Mouse (Mus musculus) adrenal gland, postnatal 14 days (tissue): ENCODE measurements around the gene Ecsit. TPM values are rescaled to one million over a fixed set of nuclear protein-coding genes. Genes with fewer than 3 reads are reported as not detected.

Source experiments
- DNase-seq: peaks from one replicate; pipeline ENCODE4 v3.0.0; 2021; ENCODE audit warnings: mixed read lengths
- long read RNA-seq, 2 experiments: library from polyadenylated mRNA; stranded (forward); transcript quantifications; one replicate each; pipeline ENCODE4 v2.0.0; 2021
- total RNA-seq: library from RNA; stranded (reverse); gene quantifications from 2 replicates; pipeline ENCODE4 v1.2.3, GENCODE M21; 2021

The Ecsit gene
- 74.9 and 80.6 TPM in 2 replicates for total RNA-seq
- long read RNA-seq, experiment 1, transcript Ecsit-204 (9 exons, 1,676 nt), result minor isoform, 23 of 92 reads
- long read RNA-seq, experiment 1, transcript Ecsit-201 (9 exons, 1,673 nt), result major isoform, 24 of 92 reads
- long read RNA-seq, experiment 1, partial matches to known transcripts, result 10 of 92 reads
- long read RNA-seq, experiment 1, other reads (novel, unspliced or antisense), result 32 of 92 reads
- long read RNA-seq, experiment 2, transcript Ecsit-201 (9 exons, 1,673 nt), result minor isoform, 16 of 110 reads
- long read RNA-seq, experiment 2, transcript Ecsit-204 (9 exons, 1,676 nt), result major isoform, 26 of 110 reads
- long read RNA-seq, experiment 2, partial matches to known transcripts, result 8 of 110 reads
- long read RNA-seq, experiment 2, other reads (novel, unspliced or antisense), result 58 of 110 reads

DNA sequence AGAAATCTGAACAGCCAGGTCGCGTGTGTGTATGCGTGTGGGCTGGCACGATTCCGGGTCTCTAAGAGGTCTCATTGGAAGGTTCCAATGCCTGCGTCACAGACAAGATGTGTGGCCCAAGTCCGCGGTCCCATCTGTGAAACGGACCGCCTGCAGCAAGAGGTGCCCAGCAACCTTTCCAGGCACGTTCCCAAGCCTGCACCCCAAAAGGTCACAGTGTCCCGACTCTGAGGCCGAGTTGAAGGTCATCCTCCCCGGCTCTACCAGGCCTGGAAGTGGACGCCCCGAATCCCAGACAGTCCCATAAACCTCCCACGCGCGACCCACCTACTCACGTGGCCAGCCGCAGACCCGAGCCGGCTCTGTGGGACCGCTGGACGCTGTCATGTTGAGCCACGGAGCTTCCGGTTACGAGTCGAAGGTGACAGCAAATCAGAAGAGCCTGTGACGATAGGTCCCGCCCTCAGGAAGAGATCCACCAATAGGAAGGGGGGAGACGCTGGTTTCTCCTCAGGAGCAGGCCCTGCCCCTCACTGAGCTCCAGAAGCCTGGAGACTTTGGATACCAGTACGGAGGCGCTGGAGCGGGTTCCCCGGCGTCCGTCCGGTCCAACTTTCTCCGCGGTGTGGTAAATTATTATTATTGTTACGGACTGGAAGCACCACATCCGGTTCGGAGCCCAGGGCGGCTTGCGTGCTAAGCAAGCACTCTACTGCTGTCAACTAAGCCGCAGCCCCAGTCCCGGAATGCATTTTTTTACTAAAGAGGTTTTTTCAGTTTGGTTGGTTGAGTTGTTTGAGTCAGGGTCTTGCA lies at the start of gene Ecsit:
TSS of gene Ecsit (minus strand) at position 417 of the 813 bp plus-strand sequence.
- peak; percentile 94 for DNase-seq

- DNase-seq, result no peak
Observed at GRCm38 (mm10) chr9:22134246-22134890, 49.1 kb upstream of the Ecsit start.

- no peak for DNase-seq
Observed at GRCm38 (mm10) chr9:22132220-22132619, 47.0 kb upstream of the Ecsit start.

- DNase-seq, result peak; percentile 69
Observed at GRCm38 (mm10) chr9:22131226-22131981, 46.2 kb upstream of the Ecsit start.

DNA sequence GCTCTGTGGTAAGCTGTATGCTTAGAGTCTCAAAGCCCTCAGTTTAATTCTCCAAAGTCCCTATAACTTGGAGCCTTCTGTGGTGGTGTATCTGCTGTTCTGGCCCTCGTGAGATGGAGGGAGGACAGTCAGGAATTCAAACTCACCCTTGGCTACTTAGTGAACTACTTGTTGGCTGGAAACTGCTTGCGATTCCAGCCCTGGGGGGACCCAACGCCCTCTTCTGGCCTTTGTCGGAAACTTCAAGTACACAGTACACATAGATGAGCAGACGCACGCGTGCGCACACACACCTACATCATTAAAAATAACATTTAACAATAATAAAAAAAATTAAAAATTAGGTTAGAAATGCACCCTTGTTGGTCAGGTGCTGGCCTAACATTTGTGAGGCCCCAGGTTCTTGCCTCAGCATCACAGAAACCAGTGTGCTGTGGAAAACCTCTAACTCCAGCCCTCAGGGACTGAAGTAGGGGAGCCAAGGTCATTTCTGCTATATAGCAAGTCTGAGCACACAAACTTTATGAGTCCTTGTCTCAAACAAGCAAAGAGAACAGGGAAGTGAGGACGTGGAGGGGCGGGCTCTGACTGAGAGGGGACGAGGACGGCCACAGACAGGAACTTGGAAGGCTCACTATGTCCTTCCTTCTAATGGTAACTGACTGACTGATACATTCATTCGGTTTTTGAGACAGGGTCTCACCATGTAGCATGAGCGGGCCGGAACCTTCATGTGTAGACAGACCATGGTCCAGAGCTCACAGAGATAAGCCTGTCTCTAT lies 40.2 kb upstream of the Ecsit start:
- DNase-seq, result no peak

- no peak for DNase-seq
Observed at GRCm38 (mm10) chr9:22124169-22124568, 38.9 kb upstream of the Ecsit start.

GRCm38 (mm10) chr9:22123069-22123609 lies 37.9 kb upstream of the Ecsit start:
- DNase-seq, result no peak

DNA sequence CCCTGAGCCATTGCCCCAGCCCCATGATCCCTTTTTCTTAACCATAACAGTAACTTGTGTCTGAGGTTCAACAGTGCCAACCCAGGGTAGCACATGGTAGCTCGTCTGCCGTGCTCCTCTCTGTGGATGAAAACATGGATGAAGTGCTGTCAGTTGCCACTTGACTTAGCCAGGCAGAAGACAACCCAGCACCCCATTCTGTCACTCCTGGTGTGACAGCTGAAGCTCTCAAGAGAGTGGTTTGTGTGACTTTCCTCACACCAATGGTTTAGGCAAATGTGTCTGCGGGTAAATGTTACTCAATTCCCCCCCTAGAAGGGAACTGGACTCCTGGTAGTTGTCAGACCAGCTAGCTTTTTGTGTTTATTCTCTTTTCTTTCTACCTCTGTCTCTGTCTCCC lies 36.8 kb upstream of the Ecsit start:
- DNase-seq, result no peak

- no peak for DNase-seq
Observed at GRCm38 (mm10) chr9:22121545-22121944, 36.3 kb upstream of the Ecsit start.

DNA sequence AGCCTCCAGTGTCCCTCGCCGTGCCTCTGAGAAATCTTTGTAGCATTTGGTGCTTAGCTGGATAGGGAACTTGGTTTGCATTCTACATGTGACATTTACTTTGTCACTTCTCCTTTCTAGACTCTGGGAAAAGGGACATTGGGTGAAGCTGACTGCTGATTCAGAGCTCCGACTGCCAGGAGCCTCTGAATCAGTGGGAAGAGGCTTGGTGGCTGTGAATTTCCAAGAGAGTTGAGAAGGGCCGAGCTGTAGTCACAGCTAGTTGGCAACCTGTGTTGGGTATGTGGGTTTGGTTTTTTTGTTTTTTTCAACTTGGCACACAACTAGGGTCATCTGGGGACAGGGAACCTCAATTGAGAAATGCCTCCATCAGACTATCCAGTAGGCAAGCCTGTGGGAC lies 34.3 kb upstream of the Ecsit start:
- peak; percentile 43 for DNase-seq

DNA sequence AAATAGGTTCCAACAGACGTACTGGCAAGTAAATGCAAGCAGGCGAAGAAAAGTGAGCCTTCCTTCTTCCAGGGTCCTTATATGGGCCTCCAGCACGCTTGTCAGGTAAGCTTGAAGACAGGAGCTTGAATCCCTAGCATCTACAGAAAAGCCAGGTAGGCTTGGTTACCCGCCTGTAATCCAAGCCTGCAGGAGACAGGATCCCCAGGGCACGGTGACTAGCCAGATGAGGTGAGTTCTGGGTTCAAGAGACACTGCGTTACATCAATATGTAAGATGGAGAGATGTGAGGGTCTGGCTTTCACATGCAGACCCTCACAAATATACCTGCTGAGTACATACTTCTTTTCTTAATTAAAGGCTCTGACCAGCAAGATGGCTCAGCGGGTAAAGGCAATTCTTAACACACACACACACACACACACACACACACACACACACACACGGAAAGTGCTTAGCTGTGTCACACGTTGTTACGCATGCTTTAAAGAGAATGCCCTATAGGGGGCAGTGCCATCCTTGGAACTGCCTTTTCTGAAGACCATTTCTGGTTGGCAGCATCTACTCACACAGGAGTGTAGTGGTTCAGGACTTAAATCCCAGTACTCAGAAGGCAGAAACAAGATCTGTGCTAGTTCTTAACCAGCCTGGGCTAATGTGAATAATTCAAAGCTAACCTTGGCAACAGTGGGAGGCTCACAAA lies 32.7 kb upstream of the Ecsit start:
- peak; percentile 78 for DNase-seq

GRCm38 (mm10) chr9:22116740-22117426 lies 31.6 kb upstream of the Ecsit start, which contains the start of gene Elof1:
Elof1 (minus strand) TSS chr9:22117172.
- peak; percentile 95 for DNase-seq

DNA sequence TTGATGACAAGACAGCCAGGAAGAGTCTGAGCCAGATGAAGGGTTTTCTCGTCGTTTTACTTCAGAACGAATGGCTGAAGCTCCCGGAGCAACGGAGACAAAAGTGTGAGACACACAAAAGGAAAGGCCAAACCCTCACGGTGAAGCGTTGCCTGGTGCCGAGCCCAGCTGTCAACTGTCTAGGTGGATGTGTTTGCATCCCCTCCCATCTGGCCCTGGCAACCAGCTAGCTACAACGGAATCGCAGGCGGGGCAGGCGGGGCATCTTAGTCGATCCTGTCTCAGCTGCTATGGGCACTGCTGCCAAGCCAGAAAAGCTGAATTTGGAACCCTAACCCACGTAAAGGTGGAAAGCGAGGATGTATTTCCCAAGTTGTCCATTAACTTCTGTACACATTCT lies 30.8 kb upstream of the Ecsit start:
- DNase-seq, result peak; percentile 39

DNA sequence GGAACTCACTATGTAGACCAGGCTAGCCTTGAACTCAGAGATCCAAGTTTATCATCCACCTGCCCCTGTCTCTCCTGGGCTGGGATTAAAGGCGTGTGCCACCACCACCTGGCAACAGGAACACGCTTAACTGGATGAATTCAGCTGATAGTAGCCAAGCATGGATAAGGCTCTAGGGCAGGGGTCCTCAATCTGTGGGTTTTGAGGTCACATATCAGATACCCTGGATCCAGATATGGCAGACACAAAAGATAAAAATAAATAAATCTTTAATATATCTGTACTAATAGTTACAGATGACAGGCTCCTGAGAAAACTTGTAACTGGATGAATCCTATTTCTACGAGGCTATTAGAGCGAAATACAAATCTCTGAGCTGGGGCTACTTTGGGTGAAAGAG lies 30.4 kb upstream of the Ecsit start:
- DNase-seq, result no peak

DNA sequence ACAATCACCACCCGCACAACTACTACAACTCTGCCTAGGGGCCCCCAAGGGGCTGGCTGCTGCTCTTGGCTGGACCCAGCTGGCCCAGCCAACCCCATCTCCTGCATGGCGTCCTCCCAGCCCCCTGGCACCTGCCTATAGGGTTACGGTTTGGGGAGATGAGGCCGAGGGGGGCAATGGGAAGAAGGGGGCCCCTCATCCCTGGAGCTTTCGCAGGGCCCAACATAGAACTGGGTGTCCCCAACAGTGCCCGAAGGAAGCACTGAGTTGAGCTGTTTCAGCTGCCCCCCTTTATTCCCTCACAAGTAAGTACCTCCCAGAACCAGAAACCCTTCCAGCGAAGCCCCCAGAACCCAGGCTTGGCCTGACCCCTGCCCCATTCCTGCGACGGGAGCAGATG lies 23.0 kb upstream of the Ecsit start:
- DNase-seq, result no peak

GRCm38 (mm10) chr9:22099922-22100321 lies 14.7 kb upstream of the Ecsit start:
- no peak for DNase-seq

DNA sequence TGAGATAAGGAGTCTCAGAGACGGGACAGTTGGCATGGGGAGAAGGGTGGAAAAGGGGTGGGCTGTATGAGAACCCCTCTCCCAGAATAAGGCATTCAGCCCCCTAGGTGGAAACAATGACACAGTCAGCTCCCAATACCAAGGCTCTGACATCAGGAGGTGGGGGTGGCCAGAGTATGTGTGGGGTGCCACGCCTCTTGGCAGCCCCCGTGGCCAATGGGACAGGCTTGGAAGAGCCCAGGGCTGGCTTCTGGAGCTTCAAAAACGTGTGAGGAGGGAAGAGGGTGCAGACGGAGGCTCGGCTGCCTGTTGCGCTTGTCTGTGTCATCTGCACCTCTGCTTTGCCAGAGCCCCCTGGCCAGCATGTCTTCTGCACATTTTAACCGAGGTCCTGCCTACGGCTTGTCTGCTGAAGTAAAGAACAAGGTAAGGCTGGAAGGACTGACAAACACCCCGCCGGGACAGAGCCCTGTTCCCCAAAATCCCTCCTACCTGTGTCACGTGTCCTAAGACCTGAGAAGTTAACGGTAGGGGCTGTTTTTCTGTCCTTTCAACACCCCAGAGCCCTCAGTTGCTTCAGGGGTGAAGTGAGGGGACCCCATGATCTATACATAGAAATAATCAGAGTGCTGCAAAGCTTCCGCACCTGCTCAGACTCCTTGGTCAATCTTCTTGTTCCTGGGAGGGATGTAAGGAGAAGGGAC lies 13.9 kb upstream of the Ecsit start, which contains the start of gene Cnn1:
TSS of gene Cnn1 (plus strand) at position 224 of the 704 bp plus-strand sequence.
- DNase-seq, result peak; percentile 58

DNA sequence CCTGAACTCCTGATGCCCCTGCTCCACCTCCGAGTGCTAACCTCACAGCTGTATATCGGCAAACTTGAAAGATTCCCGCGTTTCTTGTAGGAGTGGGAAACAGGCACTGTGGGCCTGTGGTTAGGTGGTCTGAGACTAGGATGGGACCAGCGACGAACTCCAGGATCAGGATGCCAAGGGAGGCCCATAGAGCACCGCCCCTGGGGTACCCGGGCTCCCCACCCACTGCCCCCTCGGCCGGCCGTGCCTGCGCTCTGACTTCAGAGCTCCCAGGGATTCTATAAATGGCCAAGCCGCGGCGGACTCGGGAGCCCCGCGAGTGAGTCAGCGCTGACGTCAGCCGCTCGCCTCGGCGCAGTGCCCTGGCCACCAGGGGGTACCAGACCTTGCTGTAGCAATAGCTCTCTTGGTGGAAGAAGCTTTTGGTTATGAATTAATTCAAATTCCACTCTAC lies 10.6 kb upstream of the Ecsit start:
- peak; percentile 93 for DNase-seq

DNA sequence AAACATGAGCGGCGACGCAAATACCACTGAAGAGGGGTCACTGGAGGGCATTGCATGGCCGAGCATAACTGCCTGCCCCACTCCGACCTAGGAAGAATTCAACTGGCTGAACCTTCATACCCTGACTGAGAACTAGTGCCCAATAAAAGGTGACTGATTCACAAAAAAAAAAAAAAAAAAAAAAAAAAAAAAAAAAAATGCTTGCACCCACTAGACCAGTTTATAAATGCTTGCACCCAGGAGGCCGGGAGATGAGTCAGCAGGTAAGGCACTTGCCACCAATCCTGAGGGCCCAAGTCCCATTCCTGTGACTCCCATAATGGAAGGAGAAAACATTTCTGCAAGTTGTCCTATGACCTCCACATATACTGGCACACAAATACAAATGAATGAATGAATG lies 7.5 kb upstream of the Ecsit start:
- no peak for DNase-seq
